Mouse (Mus musculus) ES-E14 (cell line): ENCODE data around the gene Nppb.

Source experiments
- CHD2 ChIP-seq: IDR thresholded peaks from 2 replicates; pipeline ENCODE4 v1.6.1; 2014; ENCODE audit warnings: mild to moderate bottlenecking, low read depth, low read length, inconsistent platforms
- HCFC1 ChIP-seq: IDR thresholded peaks from 2 replicates; pipeline ENCODE4 v1.6.1; 2012; ENCODE audit warnings: low read length, inconsistent platforms, borderline replicate concordance; ENCODE audit not compliant: insufficient read depth
- ZC3H11A ChIP-seq: IDR thresholded peaks from 2 replicates; pipeline ENCODE4 v1.6.1; 2012; ENCODE audit warnings: low read depth, mild to moderate bottlenecking, inconsistent platforms, low read length, borderline replicate concordance
- ZNF384 ChIP-seq: IDR thresholded peaks from 2 replicates; pipeline ENCODE4 v1.6.1; 2012; ENCODE audit warnings: low read depth, low read length, inconsistent platforms

GRCm38 (mm10) chr4:147962781-147963180 lies 22.8 kb upstream of the Nppb start:
- no peak for TF ChIP-seq ZC3H11A
- TF ChIP-seq CHD2: no peak
- TF ChIP-seq ZNF384: no peak
- TF ChIP-seq HCFC1: no peak
